Mouse (Mus musculus): ENCODE measurements around the gene Ccdc34. TPM values are rescaled to one million over a fixed set of nuclear protein-coding genes. Genes with fewer than 3 reads are reported as not detected.
A peak's percentile ranks its signal among the peaks of the same experiment; 100 is the strongest.

The Ccdc34 gene
- polyA plus RNA-seq, 1 experiment from 2014 or later: 39.5 TPM

- Histone ChIP-seq H3K4me3 (ENCODE audit: low read depth, low read length) (no peak overlapping the region), H3K36me3 (ENCODE audit: insufficient read depth) (no peaks in the 10 kb centered on the region), H3K9ac (no peak overlapping the region), H3K27ac (ENCODE audit: low read depth) (no peak overlapping the region), H3K4me2 (no peak overlapping the region), H3K27me3 (ENCODE audit: insufficient read depth, low read length) (peaks cover 42% of the 10 kb centered on the region), H3K9me3 (ENCODE audit: low read depth, low read length) (no peaks in the 10 kb centered on the region), H3K4me1 (ENCODE audit: insufficient read depth) (no peaks in the 10 kb centered on the region)
- DNase-seq (peak; percentile 39), ATAC-seq (ENCODE audit: insufficient read depth) (peak; percentile 68; the same call in 1 of the 2 replicates)
- TF ChIP-seq CTCF (IDR thresholded peaks at IDR 0.05; ENCODE audit: low read depth): no peak
- WGBS: 76% methylated on average over 8 of the region's 8 CpGs
Observed at GRCm38 (mm10) chr2:110210508-110211496, 193.2 kb downstream of the Ccdc34 start.

GRCm38 (mm10) chr2:110214278-110214677, 196.7 kb downstream of the Ccdc34 start:
- no peaks in the 10 kb centered on the region for H3K4me1 ChIP-seq (ENCODE audit: insufficient read depth)
- H3K4me2 ChIP-seq: no peak overlapping the region
- H3K9me3 ChIP-seq (ENCODE audit: low read depth, low read length): no peaks in the 10 kb centered on the region
- no peak for TF ChIP-seq CTCF (IDR thresholded peaks at IDR 0.05; ENCODE audit: low read depth)
- H3K27ac ChIP-seq (ENCODE audit: low read depth): no peak overlapping the region
- peak; percentile 88 for ATAC-seq (ENCODE audit: insufficient read depth)
- H3K27me3 ChIP-seq (ENCODE audit: insufficient read depth, low read length): peaks cover 44% of the 10 kb centered on the region
- DNase-seq: peak; percentile 62
- no peaks in the 10 kb centered on the region for H3K36me3 ChIP-seq (ENCODE audit: insufficient read depth)
- 44% methylated on average over 4 of the region's 4 CpGs for WGBS
- H3K9ac ChIP-seq: no peak overlapping the region
- no peak overlapping the region for H3K4me3 ChIP-seq (ENCODE audit: low read depth, low read length)

- no peak overlapping the region for H3K27ac ChIP-seq (ENCODE audit: low read depth)
- TF ChIP-seq CTCF (IDR thresholded peaks at IDR 0.05; ENCODE audit: low read depth): no peak
- 29% methylated on average over 9 of the region's 9 CpGs for WGBS
- DNase-seq (no peak), ATAC-seq (ENCODE audit: insufficient read depth) (no peak)
- H3K36me3 ChIP-seq (ENCODE audit: insufficient read depth): no peaks in the 10 kb centered on the region
- no peaks in the 10 kb centered on the region for H3K4me1 ChIP-seq (ENCODE audit: insufficient read depth)
- no peaks in the 10 kb centered on the region for H3K9me3 ChIP-seq (ENCODE audit: low read depth, low read length)
- H3K27me3 ChIP-seq (ENCODE audit: insufficient read depth, low read length): peaks cover 38% of the 10 kb centered on the region
- H3K9ac ChIP-seq: no peak overlapping the region
- H3K4me2 ChIP-seq: no peak overlapping the region
- H3K4me3 ChIP-seq (ENCODE audit: low read depth, low read length): no peak overlapping the region
Observed at GRCm38 (mm10) chr2:110214991-110215684, 197.5 kb downstream of the Ccdc34 start.

- Histone ChIP-seq H3K27ac (ENCODE audit: low read depth) (no peak overlapping the region), H3K4me2 (no peak overlapping the region), H3K4me1 (ENCODE audit: insufficient read depth) (no peaks in the 10 kb centered on the region), H3K4me3 (ENCODE audit: low read depth, low read length) (no peak overlapping the region), H3K27me3 (ENCODE audit: insufficient read depth, low read length) (peaks cover 38% of the 10 kb centered on the region), H3K9ac (no peak overlapping the region), H3K36me3 (ENCODE audit: insufficient read depth) (no peaks in the 10 kb centered on the region), H3K9me3 (ENCODE audit: low read depth, low read length) (no peaks in the 10 kb centered on the region)
- no peak for ATAC-seq (ENCODE audit: insufficient read depth)
- DNase-seq: no peak
- 62% methylated on average over 3 of the region's 3 CpGs for WGBS
- TF ChIP-seq CTCF (IDR thresholded peaks at IDR 0.05; ENCODE audit: low read depth): no peak
Observed at GRCm38 (mm10) chr2:110215685-110216058, 198.1 kb downstream of the Ccdc34 start.

GRCm38 (mm10) chr2:110220492-110220891, 202.9 kb downstream of the Ccdc34 start:
- ATAC-seq (ENCODE audit: insufficient read depth) (no peak), DNase-seq (no peak)
- WGBS: 63% methylated on average over 1 of the region's 1 CpGs
- Histone ChIP-seq H3K4me2 (no peak overlapping the region), H3K27ac (ENCODE audit: low read depth) (no peak overlapping the region), H3K4me3 (ENCODE audit: low read depth, low read length) (no peak overlapping the region), H3K4me1 (ENCODE audit: insufficient read depth) (no peaks in the 10 kb centered on the region), H3K9ac (no peak overlapping the region), H3K9me3 (ENCODE audit: low read depth, low read length) (no peaks in the 10 kb centered on the region), H3K27me3 (ENCODE audit: insufficient read depth, low read length) (peaks cover 40% of the 10 kb centered on the region), H3K36me3 (ENCODE audit: insufficient read depth) (no peaks in the 10 kb centered on the region)
- TF ChIP-seq CTCF (IDR thresholded peaks at IDR 0.05; ENCODE audit: low read depth): no peak

GRCm38 (mm10) chr2:110222793-110223192, 205.2 kb downstream of the Ccdc34 start:
- Histone ChIP-seq H3K4me1 (ENCODE audit: insufficient read depth) (no peaks in the 10 kb centered on the region), H3K9me3 (ENCODE audit: low read depth, low read length) (no peaks in the 10 kb centered on the region), H3K36me3 (ENCODE audit: insufficient read depth) (no peaks in the 10 kb centered on the region), H3K4me2 (no peak overlapping the region), H3K4me3 (ENCODE audit: low read depth, low read length) (no peak overlapping the region), H3K9ac (no peak overlapping the region), H3K27me3 (ENCODE audit: insufficient read depth, low read length) (peaks cover 36% of the 10 kb centered on the region), H3K27ac (ENCODE audit: low read depth) (no peak overlapping the region)
- WGBS: 45% methylated on average over 2 of the region's 2 CpGs
- peak; percentile 71 for DNase-seq
- no peak for TF ChIP-seq CTCF (IDR thresholded peaks at IDR 0.05; ENCODE audit: low read depth)
- ATAC-seq (ENCODE audit: insufficient read depth): no peak; the same call in 1 of the 2 replicates

Other genes with a start within 250 kb of the Ccdc34 start
- gene Lin7c, start 127.0 kb upstream of the Ccdc34 start, polyA plus RNA-seq (2014; fragmentation: Nextera tagmentation; extraction: Ambion mirVana): 60.0 and 61.1 TPM in 2 replicates
- 3.4 and 3.9 TPM in 2 replicates for gene Lgr4, start 100.2 kb upstream of the Ccdc34 start, polyA plus RNA-seq (2014; fragmentation: Nextera tagmentation; extraction: Ambion mirVana)